Mouse (Mus musculus): ENCODE measurements around the gene Htr1d. TPM values are rescaled to one million over a fixed set of nuclear protein-coding genes. Genes with fewer than 3 reads are reported as not detected.

Htr1d gene
- polyA plus RNA-seq, 1 experiment from 2014 or later = 0.55 TPM

DNA sequence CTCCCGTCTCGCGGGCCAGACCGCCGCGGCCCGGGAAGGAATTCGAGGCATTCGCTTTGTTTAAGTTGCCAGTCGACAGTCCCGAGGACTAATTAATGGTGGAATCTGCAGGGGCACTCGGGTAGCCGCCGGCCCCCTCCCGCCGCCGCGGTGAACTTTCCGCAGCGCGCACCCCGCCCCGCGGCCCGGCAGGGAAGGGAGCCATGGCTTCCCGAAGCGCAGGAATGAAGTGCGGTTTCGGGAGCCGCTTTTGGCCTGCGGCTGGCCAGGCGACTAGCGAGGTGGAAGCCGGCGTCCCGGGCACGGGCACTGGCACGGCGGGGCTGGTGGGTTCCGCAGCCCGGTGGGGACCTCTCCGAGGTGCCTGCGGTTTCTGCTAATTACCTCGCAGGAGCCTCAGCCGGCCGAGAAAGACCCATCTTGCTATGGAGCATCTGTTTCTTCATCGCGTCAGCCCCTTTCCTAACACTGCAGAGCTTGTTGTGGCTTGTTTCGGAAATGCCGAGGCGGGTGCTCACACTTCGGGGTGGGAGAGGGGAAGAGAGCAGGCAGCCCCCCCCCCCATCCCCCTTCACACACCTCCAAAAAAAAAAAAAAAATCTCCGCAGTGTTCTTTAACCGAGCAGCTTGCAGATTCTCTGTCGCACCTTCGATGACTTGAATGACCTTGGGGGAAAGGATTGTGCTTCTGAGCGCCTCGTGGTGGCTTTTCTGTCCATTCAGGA lies 47.2 kb downstream of the Htr1d start:
- H3K27ac ChIP-seq = peak overlapping the region; percentile 96

DNA sequence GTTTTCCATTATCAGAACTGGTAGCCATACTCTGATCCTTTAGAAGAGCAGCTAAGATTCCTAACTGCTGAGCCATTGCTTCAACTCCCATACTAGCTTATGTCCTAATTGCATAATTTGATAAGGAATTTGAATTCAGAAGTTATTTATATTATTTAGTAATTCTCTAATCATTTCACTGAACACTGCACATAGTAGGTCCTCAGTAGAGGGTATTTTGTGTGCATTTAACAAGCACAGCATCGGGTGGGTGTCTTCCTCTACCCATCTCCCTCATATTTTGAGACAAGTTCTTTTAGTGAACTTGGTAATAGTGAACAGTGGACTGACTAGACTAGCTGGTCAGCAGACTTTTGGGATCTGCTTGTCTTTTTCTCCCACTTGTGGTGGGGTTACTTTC lies 53.4 kb downstream of the Htr1d start:
- 97% methylated on average over 1 of the region's 1 CpGs for WGBS
- H3K27me3 ChIP-seq = no peaks in the 10 kb centered on the region
- H3K4me3 ChIP-seq = no peak overlapping the region
- ATAC-seq (ENCODE audit: low FRiP score) = no peak
- no peak overlapping the region for H3K4me2 ChIP-seq
- H3K9me3 ChIP-seq = no peaks in the 10 kb centered on the region
- H3K27ac ChIP-seq = no peak overlapping the region
- H3K4me1 ChIP-seq (replicated peaks) = peaks cover 9% of the 10 kb centered on the region
- no peaks in the 10 kb centered on the region for H3K36me3 ChIP-seq
- no peak overlapping the region for H3K9ac ChIP-seq

More for the DNA sequence above, 47.2 kb downstream of the Htr1d start:
- peaks cover 26% of the 10 kb centered on the region for H3K4me1 ChIP-seq (replicated peaks)
- peak overlapping the region; percentile 89 for H3K9ac ChIP-seq
- no peaks in the 10 kb centered on the region for H3K36me3 ChIP-seq
- under 1% methylated on average over 51 of the region's 58 CpGs for WGBS
- H3K27me3 ChIP-seq = 0 out of 2 replicates have a peak, but pooled peaks cover 7% of the 10 kb centered on the region
- peak overlapping the region; percentile 61 for H3K4me2 ChIP-seq
- H3K4me3 ChIP-seq = peak overlapping the region; percentile 90
- ATAC-seq (ENCODE audit: low FRiP score) = peak; percentile 29
- H3K9me3 ChIP-seq = no peaks in the 10 kb centered on the region

DNA sequence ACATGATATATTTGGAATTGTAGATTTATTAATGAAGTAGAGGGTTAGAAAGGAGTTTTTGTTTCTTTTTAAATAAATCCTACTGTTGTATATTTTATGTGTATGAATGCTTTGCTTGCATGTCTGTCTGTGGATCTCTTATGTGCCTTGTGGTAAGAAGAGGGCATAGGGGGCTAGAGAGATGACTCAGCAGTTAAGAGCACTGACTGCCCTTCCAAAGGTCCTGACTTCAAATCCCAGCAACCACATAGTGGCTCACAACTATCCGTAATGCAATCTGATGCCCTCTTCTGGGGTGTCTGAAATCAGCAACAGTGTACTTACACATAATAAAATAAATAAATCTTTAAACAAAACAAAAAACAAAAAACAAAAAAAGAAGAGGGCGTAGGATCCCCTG lies 63.2 kb downstream of the Htr1d start:
- no peak overlapping the region for H3K9ac ChIP-seq
- no peaks in the 10 kb centered on the region for H3K27me3 ChIP-seq
- H3K4me1 ChIP-seq (replicated peaks) = no peaks in the 10 kb centered on the region
- ATAC-seq (ENCODE audit: low FRiP score) = no peak
- H3K4me3 ChIP-seq = no peak overlapping the region
- H3K36me3 ChIP-seq = no peaks in the 10 kb centered on the region
- 87% methylated on average over 2 of the region's 2 CpGs for WGBS
- H3K9me3 ChIP-seq = no peaks in the 10 kb centered on the region
- no peak overlapping the region for H3K27ac ChIP-seq
- no peak overlapping the region for H3K4me2 ChIP-seq

Other genes with a start within 250 kb of the Htr1d start
- 5.8 and 6.3 TPM in 2 replicates for gene Asap3, start 217.2 kb upstream of the Htr1d start, polyA plus RNA-seq (2015; fragmentation: Nextera tagmentation; extraction: Ambion mirVana)
- 2.2 and 2.4 TPM in 2 replicates for gene Tcea3, start 175.8 kb upstream of the Htr1d start, polyA plus RNA-seq (2015; fragmentation: Nextera tagmentation; extraction: Ambion mirVana)
- 41.3 and 44.5 TPM in 2 replicates for gene Zfp46, start 138.8 kb upstream of the Htr1d start, polyA plus RNA-seq (2015; fragmentation: Nextera tagmentation; extraction: Ambion mirVana)
- gene Hnrnpr, start 112.6 kb upstream of the Htr1d start, polyA plus RNA-seq (2015; fragmentation: Nextera tagmentation; extraction: Ambion mirVana) = 234 and 252 TPM in 2 replicates
- gene 6030445D17Rik, start 38.7 kb downstream of the Htr1d start, polyA plus RNA-seq (2015; fragmentation: Nextera tagmentation; extraction: Ambion mirVana) = 0.09 and 0.10 TPM in 2 replicates
- 67.1 and 76.1 TPM in 2 replicates for gene Luzp1, start 46.2 kb downstream of the Htr1d start, polyA plus RNA-seq (2015; fragmentation: Nextera tagmentation; extraction: Ambion mirVana)
- gene Kdm1a, start 179.2 kb downstream of the Htr1d start, polyA plus RNA-seq (2015; fragmentation: Nextera tagmentation; extraction: Ambion mirVana) = 80.7 and 80.8 TPM in 2 replicates
- gene Tex46, start 186.9 kb downstream of the Htr1d start, polyA plus RNA-seq (2015; fragmentation: Nextera tagmentation; extraction: Ambion mirVana) = not detected in 2 replicates
- 0.06 TPM in 1 of 2 replicates, not detected in the other for gene Lactbl1, start 199.1 kb downstream of the Htr1d start, polyA plus RNA-seq (2015; fragmentation: Nextera tagmentation; extraction: Ambion mirVana)

Data from hindbrain, embryonic 13.5 days (tissue).